Mouse (Mus musculus) hindbrain, embryonic 12.5 days (tissue): ENCODE measurements at regions not wholly inside any gene's neighbourhood (a gene's known extent, or its start where the extent isn't known, plus 50 kb on each side); places are given as distances from the start of the nearest gene placed in this dataset.

ENCODE experiments used
- ATAC-seq: fragments of 200-750 bp; cut with Nextera tagmentation; 2 replicates; pipeline ENCODE4 v1.8.0; 2017; ENCODE audit warnings: moderate TSS enrichment; ENCODE audit not compliant: low FRiP score
- H3K27ac ChIP-seq: fragments of 300-500 bp; sonication (generic); 2 replicates; pipeline ENCODE4 v1.5.1; 2016; ENCODE audit warnings: mild to moderate bottlenecking
- H3K27me3 ChIP-seq: fragments of 300-500 bp; sonication (generic); 2 replicates; pipeline ENCODE4 v1.6.1; 2016; ENCODE audit warnings: mild to moderate bottlenecking
- H3K36me3 ChIP-seq: fragments of 300-500 bp; sonication (generic); 2 replicates; pipeline ENCODE4 v1.6.1; 2016; ENCODE audit warnings: mild to moderate bottlenecking
- H3K4me1 ChIP-seq: fragments of 300-500 bp; sonication (generic); 2 replicates; pipeline ENCODE4 v1.6.1; 2016
- H3K4me2 ChIP-seq: fragments of 300-500 bp; sonication (generic); replicated peaks from 2 replicates; pipeline ENCODE4 v1.6.1; 2016; ENCODE audit warnings: mild to moderate bottlenecking
- H3K4me3 ChIP-seq: fragments of 300-500 bp; sonication (generic); 2 replicates; pipeline ENCODE4 v1.5.1; 2016; ENCODE audit warnings: mild to moderate bottlenecking
- H3K9ac ChIP-seq: fragments of 300-500 bp; sonication (generic); 2 replicates; pipeline ENCODE4 v1.6.1; 2016; ENCODE audit warnings: mild to moderate bottlenecking, moderate library complexity
- H3K9me3 ChIP-seq: fragments of 300-500 bp; sonication (generic); replicated peaks from 2 replicates; pipeline ENCODE4 v1.6.1; 2016; ENCODE audit warnings: mild to moderate bottlenecking
- WGBS: fragments of 180-500 bp; shearing (Covaris S2); methylation state at CpG from one replicate; pipeline ENCODE4 v1.1.7; 2016; 5-methylcytosine and 5-hydroxymethylcytosine counted together

DNA sequence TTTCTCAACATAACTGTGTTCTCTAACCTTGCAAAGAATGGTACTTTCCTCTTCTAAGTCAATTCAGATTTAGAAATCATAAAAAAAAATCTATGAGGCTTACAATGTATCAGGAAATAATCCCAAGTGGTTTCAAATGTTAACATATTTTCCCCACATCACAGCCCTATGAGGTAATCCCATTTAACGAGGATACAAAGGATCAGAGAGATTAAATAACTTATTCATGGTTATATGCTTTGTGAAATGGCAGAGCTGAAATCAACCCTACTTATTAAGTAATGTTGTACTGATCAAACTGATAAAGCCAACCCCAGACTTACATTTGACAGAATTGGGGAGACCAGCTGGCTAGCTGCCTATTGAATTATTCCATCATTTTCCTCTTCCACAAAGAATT is 614.4 kb downstream of the Ntrk3 start:
- H3K9ac ChIP-seq = no peak overlapping the region
- H3K4me1 ChIP-seq = no peaks in the 10 kb centered on the region
- no peak overlapping the region for H3K27ac ChIP-seq
- H3K4me2 ChIP-seq = no peak overlapping the region
- no peak for ATAC-seq
- no peaks in the 10 kb centered on the region for H3K27me3 ChIP-seq
- 77% methylated on average over 1 of the region's 1 CpGs for WGBS
- no peaks in the 10 kb centered on the region for H3K36me3 ChIP-seq
- H3K9me3 ChIP-seq = no peaks in the 10 kb centered on the region
- H3K4me3 ChIP-seq = no peak overlapping the region

DNA sequence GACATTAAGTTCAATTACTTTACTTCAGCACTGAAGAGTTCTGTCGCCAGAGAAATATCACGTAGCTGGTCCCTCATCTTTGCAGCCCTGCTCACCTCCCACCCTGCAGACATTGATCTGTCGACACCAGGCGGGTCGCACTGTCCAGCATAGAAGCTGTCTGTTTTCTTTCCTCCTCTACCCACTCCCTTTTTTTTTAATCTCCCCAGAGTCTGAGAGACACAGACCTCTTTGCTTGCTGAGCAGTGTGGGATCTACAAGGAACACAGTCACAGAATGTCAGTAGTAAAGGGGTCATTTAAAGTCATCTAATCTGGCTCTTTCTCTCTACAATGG is 616.7 kb downstream of the Ntrk3 start:
- no peaks in the 10 kb centered on the region for H3K27me3 ChIP-seq
- ATAC-seq = no peak
- H3K27ac ChIP-seq = no peak overlapping the region
- no peaks in the 10 kb centered on the region for H3K4me1 ChIP-seq
- H3K4me2 ChIP-seq = no peak overlapping the region
- H3K36me3 ChIP-seq = no peaks in the 10 kb centered on the region
- 0 out of 2 replicates have a peak, but pooled peaks cover 4% of the 10 kb centered on the region for H3K9me3 ChIP-seq
- WGBS = 67% methylated on average over 5 of the region's 5 CpGs
- no peak overlapping the region for H3K4me3 ChIP-seq
- H3K9ac ChIP-seq = no peak overlapping the region

DNA sequence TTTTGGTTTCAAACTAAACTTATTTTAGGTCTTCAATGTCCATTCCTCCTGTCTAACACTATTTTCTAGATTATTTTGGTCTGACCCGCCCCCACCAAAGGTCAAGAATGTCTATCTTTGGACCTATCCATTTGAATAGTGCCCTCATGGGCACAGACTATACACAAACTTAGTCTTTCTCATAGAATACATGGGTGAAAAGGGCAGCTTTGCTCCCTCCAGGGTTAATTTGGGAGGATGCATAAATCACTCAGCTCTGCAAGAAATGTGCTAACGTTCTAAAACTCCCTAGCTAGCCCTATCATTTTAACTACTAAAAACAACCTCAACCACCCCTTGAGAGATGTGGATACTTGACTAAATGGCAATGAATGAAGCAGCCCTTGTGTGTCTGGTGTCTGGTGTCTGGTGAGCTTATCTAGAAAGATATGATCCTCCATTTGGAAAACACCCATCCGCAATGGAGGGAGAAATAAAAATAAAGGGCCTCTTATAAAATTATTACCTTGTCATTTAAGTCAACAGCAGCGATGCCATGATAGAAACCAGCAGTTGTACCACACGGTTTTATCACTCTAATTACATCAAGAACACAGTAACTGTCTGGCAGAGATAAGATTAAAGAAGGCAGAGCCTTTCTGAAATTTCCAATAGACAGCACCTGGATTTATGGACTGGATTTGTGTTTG is 617.2 kb downstream of the Ntrk3 start:
- Histone ChIP-seq H3K9me3 (0 out of 2 replicates have a peak, but pooled peaks cover 4% of the 10 kb centered on the region), H3K27me3 (no peaks in the 10 kb centered on the region), H3K4me3 (no peak overlapping the region), H3K9ac (no peak overlapping the region), H3K27ac (no peak overlapping the region), H3K36me3 (no peaks in the 10 kb centered on the region), H3K4me2 (no peak overlapping the region), H3K4me1 (no peaks in the 10 kb centered on the region)
- 79% methylated on average over 5 of the region's 5 CpGs for WGBS
- no peak for ATAC-seq

DNA sequence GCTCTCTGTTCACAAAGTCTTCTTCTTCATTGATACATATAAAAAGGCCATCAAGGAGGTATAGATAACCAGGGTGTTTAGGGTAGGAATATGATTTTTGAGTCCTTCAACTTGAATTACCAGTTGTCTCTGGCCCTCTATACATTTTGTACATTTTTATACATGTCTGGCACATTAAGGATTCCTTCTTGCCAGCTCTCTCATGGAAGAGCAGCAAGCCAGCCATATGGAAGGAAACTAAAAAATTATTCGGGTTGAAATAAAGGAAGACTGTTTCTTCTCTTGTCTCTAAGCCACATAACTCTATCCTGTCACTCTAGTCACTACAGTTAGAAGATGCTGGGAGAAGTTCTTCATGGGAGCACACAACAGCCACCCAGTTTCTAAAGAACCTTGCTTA is 618.0 kb downstream of the Ntrk3 start:
- H3K4me3 ChIP-seq = no peak overlapping the region
- no peak for ATAC-seq
- no peaks in the 10 kb centered on the region for H3K4me1 ChIP-seq
- H3K27me3 ChIP-seq = no peaks in the 10 kb centered on the region
- H3K9me3 ChIP-seq = 0 out of 2 replicates have a peak, but pooled peaks cover 4% of the 10 kb centered on the region
- H3K9ac ChIP-seq = no peak overlapping the region
- H3K27ac ChIP-seq = no peak overlapping the region
- H3K36me3 ChIP-seq = no peaks in the 10 kb centered on the region
- WGBS = 88% methylated on average over 1 of the region's 1 CpGs
- H3K4me2 ChIP-seq = no peak overlapping the region

DNA sequence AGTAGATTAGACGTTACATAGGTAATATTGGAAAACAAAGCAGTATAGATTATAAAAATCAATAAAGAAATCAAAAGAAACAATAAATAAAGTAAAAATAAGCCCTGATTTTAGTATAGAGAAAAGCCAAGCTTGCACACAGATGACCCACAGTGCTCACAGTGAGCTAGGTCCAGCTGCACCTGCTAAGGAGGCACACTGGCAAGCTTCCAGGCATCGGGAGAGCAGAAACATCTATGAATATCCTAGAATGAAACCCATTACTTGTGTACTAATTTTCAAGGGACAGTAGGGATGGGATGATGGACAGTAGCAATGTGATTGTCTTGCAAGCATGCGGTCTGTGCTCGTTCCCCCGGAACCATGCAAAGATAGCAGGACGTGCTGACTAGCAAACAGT is 626.5 kb downstream of the Ntrk3 start:
- H3K27ac ChIP-seq = no peak overlapping the region
- 88% methylated on average over 6 of the region's 6 CpGs for WGBS
- H3K27me3 ChIP-seq = no peaks in the 10 kb centered on the region
- no peaks in the 10 kb centered on the region for H3K9me3 ChIP-seq
- H3K4me1 ChIP-seq = no peaks in the 10 kb centered on the region
- no peak overlapping the region for H3K4me2 ChIP-seq
- ATAC-seq = no peak
- H3K9ac ChIP-seq = no peak overlapping the region
- no peak overlapping the region for H3K4me3 ChIP-seq
- no peaks in the 10 kb centered on the region for H3K36me3 ChIP-seq

DNA sequence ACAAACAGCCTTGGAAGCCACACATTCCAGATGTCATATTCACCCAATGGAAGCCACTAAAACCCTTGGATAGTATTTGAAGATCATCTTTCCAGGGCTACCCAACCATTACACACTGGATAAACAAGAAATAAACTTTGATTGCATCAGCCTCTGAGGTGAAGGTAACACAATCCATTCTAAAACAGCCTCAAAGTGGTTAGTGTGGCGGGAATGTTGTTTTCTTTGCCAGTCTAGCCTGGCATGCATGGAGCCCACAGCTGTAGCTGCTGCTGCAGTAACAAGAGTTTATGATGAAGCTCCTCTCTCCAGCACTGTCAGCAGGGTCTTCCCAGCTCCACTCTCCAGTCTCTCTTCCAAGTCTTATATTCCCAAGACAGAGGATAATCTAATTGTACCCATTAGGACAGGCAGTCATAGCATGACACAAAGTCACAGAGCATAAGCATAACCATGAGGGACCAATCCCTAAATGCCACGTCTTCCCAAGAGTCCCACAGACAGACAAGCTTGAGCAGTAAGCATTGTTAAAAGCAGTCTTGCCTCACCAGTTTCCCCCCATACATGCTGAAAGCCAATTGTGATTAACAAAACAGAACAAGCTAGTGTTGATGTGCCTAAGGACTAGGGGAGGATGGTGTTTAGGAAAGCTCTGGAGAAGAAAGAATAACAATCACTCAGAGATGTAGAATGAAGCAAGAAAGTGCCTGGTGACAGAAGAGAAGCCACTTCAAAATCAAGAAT is 634.1 kb downstream of the Ntrk3 start:
- WGBS = 59% methylated on average over 2 of the region's 2 CpGs
- H3K27me3 ChIP-seq = no peaks in the 10 kb centered on the region
- H3K4me3 ChIP-seq = no peak overlapping the region
- H3K9me3 ChIP-seq = no peaks in the 10 kb centered on the region
- no peaks in the 10 kb centered on the region for H3K4me1 ChIP-seq
- no peak overlapping the region for H3K27ac ChIP-seq
- no peak for ATAC-seq
- H3K36me3 ChIP-seq = no peaks in the 10 kb centered on the region
- no peak overlapping the region for H3K4me2 ChIP-seq
- no peak overlapping the region for H3K9ac ChIP-seq

DNA sequence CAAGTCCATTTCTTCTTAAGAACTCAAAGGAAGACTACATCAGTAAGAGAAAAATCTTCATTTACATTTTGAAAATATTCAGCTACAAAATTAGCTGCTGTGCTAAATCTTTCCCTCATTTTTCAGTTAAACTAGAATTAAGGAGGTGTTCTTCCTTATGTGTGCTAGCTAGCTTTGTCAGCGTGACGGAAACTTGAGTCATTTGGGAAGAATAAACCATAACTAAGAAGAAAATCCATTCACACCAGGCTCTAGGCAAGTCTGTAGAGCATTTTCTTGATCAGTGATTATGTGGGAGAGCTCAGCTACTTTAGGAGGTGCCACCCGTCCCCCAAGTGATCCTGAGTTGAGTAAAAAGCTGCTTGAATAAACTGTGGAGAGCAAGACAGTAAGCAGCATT is 635.4 kb downstream of the Ntrk3 start:
- Histone ChIP-seq H3K9me3 (no peaks in the 10 kb centered on the region), H3K4me2 (no peak overlapping the region), H3K4me1 (no peaks in the 10 kb centered on the region), H3K4me3 (no peak overlapping the region), H3K9ac (no peak overlapping the region), H3K27me3 (no peaks in the 10 kb centered on the region), H3K27ac (no peak overlapping the region), H3K36me3 (no peaks in the 10 kb centered on the region)
- no peak for ATAC-seq
- 98% methylated on average over 3 of the region's 3 CpGs for WGBS

DNA sequence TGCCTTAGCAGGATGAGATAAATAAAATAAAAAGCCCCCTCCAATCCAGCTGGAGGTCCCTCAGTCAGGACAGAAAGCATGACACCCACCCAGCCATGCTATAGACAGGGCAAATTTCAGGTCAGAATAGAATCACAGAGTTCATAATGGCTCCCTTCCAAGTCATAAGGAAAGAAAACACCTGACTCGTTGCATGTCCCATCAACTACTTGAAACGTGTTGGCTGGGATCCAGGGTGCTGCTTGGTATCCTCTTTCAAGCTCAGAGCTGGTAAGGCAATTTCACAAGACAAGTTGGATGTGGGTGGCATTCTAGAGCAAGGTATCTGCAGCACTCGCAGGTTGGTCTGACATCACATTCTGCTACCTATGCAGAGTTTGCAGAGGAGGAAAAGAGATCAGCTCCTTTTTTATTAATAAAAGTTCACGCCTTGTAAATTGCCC is 651.2 kb downstream of the Ntrk3 start:
- Histone ChIP-seq H3K27me3 (no peaks in the 10 kb centered on the region), H3K4me3 (no peak overlapping the region), H3K4me2 (0 out of 2 replicates have a peak overlapping the region, but pooled peaks have one; percentile 6), H3K9ac (no peak overlapping the region), H3K36me3 (no peaks in the 10 kb centered on the region), H3K27ac (no peak overlapping the region), H3K4me1 (peaks cover 6% of the 10 kb centered on the region; the same call in 1 of the 2 replicates), H3K9me3 (no peaks in the 10 kb centered on the region)
- ATAC-seq = no peak; the same call in 1 of the 2 replicates
- 63% methylated on average over 4 of the region's 4 CpGs for WGBS

DNA sequence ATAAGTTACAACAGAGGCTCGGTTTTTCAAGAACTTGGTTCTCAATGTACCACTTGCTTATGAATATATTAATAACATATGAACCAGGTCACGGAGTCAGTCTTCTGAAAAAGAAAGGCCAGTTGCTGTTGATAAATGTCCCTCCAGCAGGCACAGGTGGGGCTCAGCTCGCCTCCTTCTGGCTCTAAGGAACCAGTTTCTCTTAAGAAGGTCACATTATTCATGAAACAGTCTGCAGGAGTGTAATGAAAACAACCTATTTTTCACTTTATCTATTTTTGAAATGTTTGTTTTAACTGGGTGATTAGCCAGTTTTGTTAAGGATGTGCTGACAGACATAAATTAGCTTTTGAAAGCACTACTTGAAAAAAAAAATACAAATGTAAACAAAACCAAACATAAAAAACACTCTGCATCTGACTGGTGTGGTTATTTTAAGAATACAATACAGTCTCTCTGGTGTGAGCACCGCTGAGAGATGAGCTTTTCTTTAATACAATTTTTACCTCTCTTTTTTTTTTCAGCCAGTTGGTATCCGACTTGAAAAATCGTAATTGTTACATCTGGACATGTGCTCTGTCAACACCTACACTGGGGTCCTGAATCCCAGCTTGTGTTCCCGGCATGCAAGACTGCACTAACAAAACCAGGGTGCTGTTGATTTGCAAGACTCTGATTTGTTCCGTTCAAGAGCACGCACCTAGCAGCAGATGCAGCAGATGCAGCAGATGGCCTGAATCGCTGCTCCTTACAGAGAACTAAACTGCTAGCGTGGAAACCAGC is 651.8 kb downstream of the Ntrk3 start:
- no peaks in the 10 kb centered on the region for H3K27me3 ChIP-seq
- no peak overlapping the region for H3K9ac ChIP-seq
- peak; percentile 43 for ATAC-seq
- no peaks in the 10 kb centered on the region for H3K36me3 ChIP-seq
- no peaks in the 10 kb centered on the region for H3K9me3 ChIP-seq
- 0 out of 2 replicates have a peak overlapping the region, but pooled peaks have one; percentile 6 for H3K4me2 ChIP-seq
- peaks cover 6% of the 10 kb centered on the region; the same call in 1 of the 2 replicates for H3K4me1 ChIP-seq
- H3K4me3 ChIP-seq = no peak overlapping the region
- no peak overlapping the region for H3K27ac ChIP-seq
- 37% methylated on average over 11 of the region's 11 CpGs for WGBS

DNA sequence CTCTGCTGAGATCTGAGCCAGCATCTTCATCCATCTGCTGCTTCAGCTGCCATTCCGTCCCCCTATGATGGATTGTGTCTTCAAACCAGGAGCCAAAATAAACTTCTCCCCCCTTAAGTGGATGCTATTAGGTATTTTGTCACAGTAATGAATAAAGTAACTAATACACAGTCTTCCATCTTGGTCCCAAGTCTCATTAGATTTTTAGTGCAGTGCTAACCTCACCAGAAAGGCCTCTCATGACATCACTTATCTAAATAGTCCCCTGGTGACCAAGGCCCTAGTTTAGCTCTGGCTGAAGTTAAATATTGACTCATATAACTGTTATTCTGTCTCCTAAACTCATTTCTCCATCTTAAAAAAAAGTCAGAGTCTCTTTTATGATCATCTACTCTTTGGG is 658.1 kb downstream of the Ntrk3 start:
- WGBS = 90% methylated on average over 1 of the region's 1 CpGs
- H3K4me1 ChIP-seq = no peaks in the 10 kb centered on the region
- H3K27ac ChIP-seq = no peak overlapping the region
- no peak for ATAC-seq
- no peaks in the 10 kb centered on the region for H3K36me3 ChIP-seq
- no peaks in the 10 kb centered on the region for H3K9me3 ChIP-seq
- H3K27me3 ChIP-seq = no peaks in the 10 kb centered on the region
- no peak overlapping the region for H3K4me2 ChIP-seq
- H3K9ac ChIP-seq = no peak overlapping the region
- H3K4me3 ChIP-seq = no peak overlapping the region

DNA sequence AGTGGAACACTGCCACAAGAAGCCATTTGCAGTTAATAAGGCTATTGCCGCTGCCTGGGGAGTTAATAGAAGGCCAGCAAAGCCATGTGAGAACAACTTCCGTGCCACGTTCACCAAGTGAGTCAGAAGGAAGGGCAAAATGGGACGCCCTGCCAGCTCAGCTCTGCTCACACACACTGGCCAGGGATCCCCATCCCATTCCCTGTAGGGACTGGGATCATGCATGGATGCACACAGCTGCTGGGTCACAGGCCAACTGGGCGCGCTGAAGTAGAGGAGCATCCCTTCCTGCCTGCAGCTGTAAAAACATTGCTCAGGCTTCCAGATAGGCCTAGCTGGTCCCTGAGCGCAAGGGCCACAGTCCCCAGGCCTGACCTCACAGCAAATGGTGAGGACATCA is 666.7 kb downstream of the Ntrk3 start:
- Histone ChIP-seq H3K9me3 (no peaks in the 10 kb centered on the region), H3K36me3 (no peaks in the 10 kb centered on the region), H3K9ac (no peak overlapping the region), H3K27me3 (no peaks in the 10 kb centered on the region), H3K4me1 (peaks cover 4% of the 10 kb centered on the region; the same call in 1 of the 2 replicates), H3K4me2 (no peak overlapping the region), H3K27ac (no peak overlapping the region), H3K4me3 (no peak overlapping the region)
- 58% methylated on average over 7 of the region's 7 CpGs for WGBS
- no peak; the same call in 1 of the 2 replicates for ATAC-seq

DNA sequence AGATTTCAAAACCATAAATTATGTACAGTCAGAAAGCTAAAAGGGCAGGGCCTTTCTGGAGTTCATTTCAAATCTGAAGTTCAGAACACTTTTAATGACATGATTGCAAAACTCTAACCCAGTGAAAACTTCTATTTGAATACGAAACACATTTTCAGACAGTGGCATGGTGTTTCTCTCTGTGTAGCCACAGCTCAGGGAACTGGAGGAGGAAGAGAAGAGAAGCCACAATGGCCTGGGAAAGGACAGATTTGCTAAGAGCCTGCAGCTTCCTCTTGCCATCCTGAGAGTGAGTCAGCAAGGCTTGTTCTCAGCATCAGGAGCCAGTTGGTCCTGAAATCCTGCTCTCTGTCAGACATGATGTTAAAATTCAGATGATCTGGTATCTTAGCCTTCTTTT is 676.2 kb downstream of the Ntrk3 start:
- no peaks in the 10 kb centered on the region for H3K9me3 ChIP-seq
- no peak overlapping the region for H3K4me2 ChIP-seq
- no peak overlapping the region for H3K9ac ChIP-seq
- H3K4me3 ChIP-seq = no peak overlapping the region
- no peak overlapping the region for H3K27ac ChIP-seq
- no peaks in the 10 kb centered on the region for H3K27me3 ChIP-seq
- 96% methylated on average over 1 of the region's 1 CpGs for WGBS
- no peak for ATAC-seq
- no peaks in the 10 kb centered on the region for H3K4me1 ChIP-seq
- H3K36me3 ChIP-seq = no peaks in the 10 kb centered on the region
